Mouse (Mus musculus) ES-Bruce4 (cell line): ENCODE measurements around the gene Nhp2. TPM values are rescaled to one million over a fixed set of nuclear protein-coding genes. Genes with fewer than 3 reads are reported as not detected.
"Not testable (repeated sequence)": the region's sequence is repeated elsewhere in the genome, so short reads cannot be mapped to it uniquely, and the experiment has no call there.

ENCODE experiments used
- H3K27ac ChIP-seq: 2 replicates; pipeline ENCODE4 v1.5.1; 2012; ENCODE audit warnings: low read length, inconsistent platforms; ENCODE audit not compliant: insufficient read depth
- H3K27me3 ChIP-seq: 2 replicates; pipeline ENCODE4 v1.6.1; 2012; ENCODE audit warnings: mild to moderate bottlenecking, low read length, inconsistent platforms; ENCODE audit not compliant: control insufficient read depth, poor library complexity, insufficient read depth, severe bottlenecking
- H3K36me3 ChIP-seq: 2 replicates; pipeline ENCODE4 v1.6.1; 2012; ENCODE audit warnings: inconsistent platforms, mild to moderate bottlenecking, low read length, moderate library complexity; ENCODE audit not compliant: control insufficient read depth, poor library complexity, insufficient read depth, severe bottlenecking
- H3K4me1 ChIP-seq: one replicate; pipeline ENCODE4 v1.8.1; 2011; ENCODE audit warnings: low read length; ENCODE audit not compliant: control insufficient read depth, insufficient read depth
- H3K4me3 ChIP-seq: 2 replicates; pipeline ENCODE4 v1.5.1; 2011; ENCODE audit warnings: low read depth, mild to moderate bottlenecking, low read length
- H3K9ac ChIP-seq: 2 replicates; pipeline ENCODE4 v1.6.1; 2012; ENCODE audit warnings: low read depth, mild to moderate bottlenecking, inconsistent platforms; ENCODE audit not compliant: poor library complexity, severe bottlenecking
- H3K9me3 ChIP-seq: replicated peaks from 2 replicates; pipeline ENCODE4 v1.6.1; 2012; ENCODE audit warnings: mild to moderate bottlenecking, low read length, inconsistent platforms; ENCODE audit not compliant: control insufficient read depth, poor library complexity, insufficient read depth, severe bottlenecking
- CTCF ChIP-seq: IDR thresholded peaks from one replicate; pipeline ENCODE4 v1.8.1; 2011; ENCODE audit warnings: low read depth, low read length
- EP300 ChIP-seq: IDR thresholded peaks from 2 replicates; pipeline ENCODE4 v1.6.1; 2011; ENCODE audit warnings: low read depth, low read length; ENCODE audit not compliant: insufficient read depth
- POLR2A ChIP-seq: IDR thresholded peaks from one replicate; pipeline ENCODE4 v1.8.1; 2011; ENCODE audit warnings: low read length; ENCODE audit not compliant: insufficient read depth
- polyA plus RNA-seq: library from polyadenylated mRNA; stranded (reverse); fragments of >200 nt; gene quantifications from 2 replicates; pipeline ENCODE4 v1.2.4, GENCODE M21; 2011; ENCODE audit warnings: low read depth; ENCODE audit not compliant: missing spikeins, insufficient read depth, insufficient read length

Nhp2 gene
- polyA plus RNA-seq, 1 experiment = 202 TPM

- TF ChIP-seq EP300 (no peak), POLR2A (no peak), CTCF (no peak)
These were observed 10.1 kb upstream of the Nhp2 start for GRCm38 (mm10) chr11:51609266-51609909.

GRCm38 (mm10) chr11:51609940-51610339 lies 9.6 kb upstream of the Nhp2 start:
- H3K27me3 ChIP-seq, H3K4me3 ChIP-seq, H3K36me3 ChIP-seq, H3K9ac ChIP-seq, H3K9me3 ChIP-seq, H3K4me1 ChIP-seq, H3K27ac ChIP-seq: not testable (repeated sequence)

More at GRCm38 (mm10) chr11:51609266-51609909, 10.1 kb upstream of the Nhp2 start:
- H3K4me3 ChIP-seq = no peak overlapping the region
- H3K36me3 ChIP-seq = peaks cover 13% of the 10 kb centered on the region
- no peak overlapping the region for H3K27ac ChIP-seq
- H3K4me1 ChIP-seq = no peaks in the 10 kb centered on the region
- H3K9ac ChIP-seq = no peak overlapping the region
- no peaks in the 10 kb centered on the region for H3K9me3 ChIP-seq
- H3K27me3 ChIP-seq = no peaks in the 10 kb centered on the region

GRCm38 (mm10) chr11:51614256-51614655 lies 5.3 kb upstream of the Nhp2 start:
- H3K36me3 ChIP-seq = no peaks in the 10 kb centered on the region
- H3K27ac ChIP-seq = no peak overlapping the region; the same call in 1 of the 2 replicates
- no peaks in the 10 kb centered on the region for H3K4me1 ChIP-seq
- peak overlapping the region; percentile 48 for H3K9ac ChIP-seq
- no peaks in the 10 kb centered on the region for H3K9me3 ChIP-seq
- no peak overlapping the region for H3K4me3 ChIP-seq
- no peak for TF ChIP-seq EP300
- no peak for TF ChIP-seq CTCF
- no peak for TF ChIP-seq POLR2A
- H3K27me3 ChIP-seq = no peaks in the 10 kb centered on the region

GRCm38 (mm10) chr11:51615129-51615528 lies 4.4 kb upstream of the Nhp2 start:
- Histone ChIP-seq H3K4me3 (peak overlapping the region; percentile 33; the same call in 1 of the 2 replicates), H3K36me3 (no peaks in the 10 kb centered on the region), H3K9me3 (no peaks in the 10 kb centered on the region), H3K27me3 (no peaks in the 10 kb centered on the region), H3K9ac (peak overlapping the region; percentile 48), H3K27ac (peak overlapping the region; percentile 75), H3K4me1 (no peaks in the 10 kb centered on the region)
- TF ChIP-seq CTCF = no peak
- TF ChIP-seq EP300 = no peak

GRCm38 (mm10) chr11:51615601-51616000 lies 3.9 kb upstream of the Nhp2 start:
- Histone ChIP-seq H3K27ac (peak overlapping the region; percentile 75), H3K36me3 (no peaks in the 10 kb centered on the region), H3K4me3 (peak overlapping the region; percentile 50), H3K9me3 (no peaks in the 10 kb centered on the region), H3K9ac (peak overlapping the region; percentile 48), H3K27me3 (no peaks in the 10 kb centered on the region), H3K4me1 (no peaks in the 10 kb centered on the region)
- TF ChIP-seq EP300 = 0 out of 2 replicates have a peak, but pooled peaks have one; percentile 34
- TF ChIP-seq CTCF = no peak
- TF ChIP-seq POLR2A = peak; percentile 84

GRCm38 (mm10) chr11:51616113-51616512 lies 3.4 kb upstream of the Nhp2 start:
- Histone ChIP-seq H3K27ac (peak overlapping the region; percentile 39), H3K9ac (peak overlapping the region; percentile 48)
- not testable (repeated sequence) for H3K36me3 ChIP-seq, H3K9me3 ChIP-seq, H3K4me3 ChIP-seq, H3K27me3 ChIP-seq, H3K4me1 ChIP-seq

GRCm38 (mm10) chr11:51617693-51618092 lies 1.8 kb upstream of the Nhp2 start:
- no peak overlapping the region for H3K4me3 ChIP-seq
- no peak overlapping the region for H3K27ac ChIP-seq
- TF ChIP-seq CTCF (peak; percentile 74), EP300 (no peak), POLR2A (no peak)
- no peaks in the 10 kb centered on the region for H3K27me3 ChIP-seq
- H3K9me3 ChIP-seq = no peaks in the 10 kb centered on the region
- no peaks in the 10 kb centered on the region for H3K4me1 ChIP-seq
- H3K9ac ChIP-seq = no peak overlapping the region
- H3K36me3 ChIP-seq = peaks cover 14% of the 10 kb centered on the region
